ENCODE assay signal across 13 mouse cellular contexts in the genomic region with DNA sequence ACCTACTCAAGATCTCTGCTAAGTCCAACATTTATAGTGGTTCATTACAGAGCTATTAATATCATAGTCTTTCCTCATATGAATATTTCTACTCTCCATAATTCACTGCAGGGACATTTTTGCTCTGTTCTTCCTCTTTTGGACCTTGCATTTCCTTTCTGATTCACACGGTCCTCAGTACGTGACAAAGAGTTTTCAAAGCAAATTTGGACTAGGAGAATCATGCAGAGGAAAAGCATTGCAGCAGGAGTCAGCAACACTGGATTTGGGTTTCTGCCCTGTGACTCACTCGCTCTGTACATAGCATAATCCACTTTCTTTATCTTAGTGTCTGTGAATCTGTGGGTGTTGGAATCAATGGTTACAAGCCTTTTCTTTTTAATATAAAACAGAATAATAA.
DNase-seq lines count a peak whose midpoint lies in the region; ATAC-seq lines count a peak whose summit lies in the region.
"Had no signal": no experiment of that assay in that cellular context is flagged by ENCODE, and none has a peak within 500 bp of the region (broad histone marks: within the 10 kb centered on the region; RNA-seq: fewer than 3 reads in every experiment).

No protein-coding gene starts in this region.

- H3K4me3 ChIP-seq in stomach, embryonic 16.5 days (replicated peaks; ENCODE audit: low read length), result no peak overlapping the region
- H3K4me3 ChIP-seq in midbrain, embryonic 13.5 days (replicated peaks), result no peak overlapping the region
- H3K4me3 ChIP-seq: liver, embryonic 15.5 days; midbrain, embryonic 12.5 days had no signal

- H3K27ac ChIP-seq in stomach, embryonic 16.5 days (ENCODE audit: low read length), result peak overlapping the region; percentile 87
- no peak overlapping the region for H3K27ac ChIP-seq in midbrain, embryonic 13.5 days
- H3K27ac ChIP-seq: liver, embryonic 15.5 days; midbrain, embryonic 12.5 days had no signal

- H3K27me3 ChIP-seq in stomach, embryonic 16.5 days (ENCODE audit: control insufficient read depth, insufficient read depth, low read length), result no peaks in the 10 kb centered on the region
- H3K27me3 ChIP-seq in midbrain, embryonic 13.5 days, result no peaks in the 10 kb centered on the region
- H3K27me3 ChIP-seq: liver, embryonic 15.5 days; midbrain, embryonic 12.5 days had no signal

- no peak for DNase-seq in frontal cortex, postnatal 10 days (ENCODE audit: low spot score in 2 of 2)
- peak; percentile 71 for DNase-seq in right cerebral cortex, adult 18-20 months
- DNase-seq in right cerebral cortex, postnatal 14 days, result no peak
- peak; percentile 18 to 24 for DNase-seq in heart, postnatal 10 days
- DNase-seq: cerebellum, postnatal 10 days; gastrocnemius, postnatal 25 days; layer of hippocampus, adult 9-11 months had no signal

- ATAC-seq in frontal cortex, adult (ENCODE audit: low TSS enrichment), result peak; percentile 97
- peak; percentile 66; the same call in 1 of the 2 replicates for ATAC-seq in stomach, embryonic 16.5 days (ENCODE audit: insufficient read depth, low FRiP score)
- ATAC-seq in midbrain, embryonic 13.5 days, result no peak
- ATAC-seq in cerebellum, adult (ENCODE audit: insufficient number of reproducible peaks, low FRiP score, low TSS enrichment), result no peak

- intact Hi-C loops in heart, postnatal 10 days (cut with DNase I), result no loop called here

- H3K4me1 ChIP-seq in stomach, embryonic 16.5 days (ENCODE audit: control insufficient read depth, insufficient read depth, low read length), result peaks cover 13% of the 10 kb centered on the region; the same call in 1 of the 2 replicates
- H3K4me1 ChIP-seq in midbrain, embryonic 13.5 days (replicated peaks), result no peaks in the 10 kb centered on the region
- H3K4me1 ChIP-seq: midbrain, embryonic 12.5 days had no signal

- no peak overlapping the region for H3K9ac ChIP-seq in stomach, embryonic 16.5 days (ENCODE audit: low read length)
- no peak overlapping the region for H3K9ac ChIP-seq in midbrain, embryonic 13.5 days (replicated peaks)
- H3K9ac ChIP-seq: liver, embryonic 15.5 days; midbrain, embryonic 12.5 days had no signal

- no peaks in the 10 kb centered on the region for H3K36me3 ChIP-seq in stomach, embryonic 16.5 days (ENCODE audit: control insufficient read depth, insufficient read depth, low read length)
- H3K36me3 ChIP-seq in midbrain, embryonic 13.5 days, result no peaks in the 10 kb centered on the region
- H3K36me3 ChIP-seq: liver, embryonic 15.5 days; midbrain, embryonic 12.5 days had no signal

- no peaks in the 10 kb centered on the region for H3K9me3 ChIP-seq in stomach, embryonic 16.5 days (replicated peaks; ENCODE audit: control insufficient read depth, low read length)
- no peaks in the 10 kb centered on the region for H3K9me3 ChIP-seq in midbrain, embryonic 13.5 days
- H3K9me3 ChIP-seq: liver, embryonic 15.5 days; midbrain, embryonic 12.5 days had no signal

- 47% methylated on average over 3 of the region's 3 CpGs for WGBS in stomach, embryonic 16.5 days
- 91% methylated on average over 3 of the region's 3 CpGs for WGBS in midbrain, embryonic 13.5 days

- no peak overlapping the region for H3K4me2 ChIP-seq in stomach, embryonic 16.5 days (ENCODE audit: low read depth, low read length)
- no peak overlapping the region for H3K4me2 ChIP-seq in midbrain, embryonic 13.5 days (replicated peaks)
- H3K4me2 ChIP-seq: liver, embryonic 15.5 days; midbrain, embryonic 12.5 days had no signal

Comparison
In these comparisons a context has a peak if more than half of its experiments do, and no peak if none do; other contexts are left out.
1. DNase-seq: peak in right cerebral cortex, adult 18-20 months (single experiment) and heart, postnatal 10 days (2 of 2); none in frontal cortex, postnatal 10 days (0 of 2) and right cerebral cortex, postnatal 14 days (single experiment).
2. ATAC-seq: peak in frontal cortex, adult (single experiment) and stomach, embryonic 16.5 days (single experiment); none in midbrain, embryonic 13.5 days (single experiment) and cerebellum, adult (single experiment).